Mouse (Mus musculus): ENCODE data around the gene 2510009E07Rik.
"Not testable (repeated sequence)": the region's sequence is repeated elsewhere in the genome, so short reads cannot be mapped to it uniquely, and the experiment has no call there.

2510009E07Rik gene

GRCm38 (mm10) chr16:21676791-21677190, 17.7 kb downstream of the 2510009E07Rik start:
- no peak for DNase-seq (ENCODE audit: low spot score in 2 of 2)

- DNase-seq (ENCODE audit: low spot score in 2 of 2): not testable (repeated sequence)
These were observed 20.8 kb downstream of the 2510009E07Rik start for GRCm38 (mm10) chr16:21673651-21674050.

- not testable (repeated sequence) for DNase-seq (ENCODE audit: low spot score in 2 of 2)
These were observed 21.4 kb downstream of the 2510009E07Rik start for GRCm38 (mm10) chr16:21673046-21673445.

GRCm38 (mm10) chr16:21671878-21672277, 22.6 kb downstream of the 2510009E07Rik start:
- DNase-seq (ENCODE audit: low spot score in 2 of 2): no peak

- no peak for DNase-seq (ENCODE audit: low spot score in 2 of 2)
These were observed 29.0 kb downstream of the 2510009E07Rik start for GRCm38 (mm10) chr16:21665423-21665986.

GRCm38 (mm10) chr16:21664633-21665363, 29.7 kb downstream of the 2510009E07Rik start:
- no peak for DNase-seq (ENCODE audit: low spot score in 2 of 2)

- DNase-seq (ENCODE audit: low spot score in 2 of 2): no peak
These were observed 38.5 kb downstream of the 2510009E07Rik start for GRCm38 (mm10) chr16:21655961-21656360.

- DNase-seq (ENCODE audit: low spot score in 2 of 2): no peak
These were observed 39.2 kb downstream of the 2510009E07Rik start for GRCm38 (mm10) chr16:21655291-21655690.

- DNase-seq (ENCODE audit: low spot score in 2 of 2): no peak
These were observed 40.1 kb downstream of the 2510009E07Rik start for GRCm38 (mm10) chr16:21654384-21654783.

- DNase-seq (ENCODE audit: low spot score in 2 of 2): no peak
These were observed 41.3 kb downstream of the 2510009E07Rik start for GRCm38 (mm10) chr16:21653151-21653550.

- DNase-seq (ENCODE audit: low spot score in 2 of 2): no peak
These were observed 43.3 kb downstream of the 2510009E07Rik start for GRCm38 (mm10) chr16:21651161-21651560.

- DNase-seq (ENCODE audit: low spot score in 2 of 2): no peak
These were observed 44.2 kb downstream of the 2510009E07Rik start for GRCm38 (mm10) chr16:21650289-21650688.

GRCm38 (mm10) chr16:21648800-21649199, 45.7 kb downstream of the 2510009E07Rik start:
- DNase-seq (ENCODE audit: low spot score in 2 of 2): no peak

- no peak for DNase-seq (ENCODE audit: low spot score in 2 of 2)
These were observed 48.0 kb downstream of the 2510009E07Rik start for GRCm38 (mm10) chr16:21646496-21646895.

- no peak for DNase-seq (ENCODE audit: low spot score in 2 of 2)
These were observed 48.5 kb downstream of the 2510009E07Rik start for GRCm38 (mm10) chr16:21645915-21646314.

GRCm38 (mm10) chr16:21644574-21644973, 49.9 kb downstream of the 2510009E07Rik start:
- DNase-seq (ENCODE audit: low spot score in 2 of 2): no peak

- DNase-seq (ENCODE audit: low spot score in 2 of 2): peak in 1 of 2 experiments; percentile 20
These were observed 50.4 kb downstream of the 2510009E07Rik start for GRCm38 (mm10) chr16:21644066-21644561.

GRCm38 (mm10) chr16:21643621-21644041, 50.8 kb downstream of the 2510009E07Rik start:
- no peak for DNase-seq (ENCODE audit: low spot score in 2 of 2)

- no peak for DNase-seq (ENCODE audit: low spot score in 2 of 2)
These were observed 51.6 kb downstream of the 2510009E07Rik start for GRCm38 (mm10) chr16:21642906-21643305.

GRCm38 (mm10) chr16:21641944-21642343, 52.5 kb downstream of the 2510009E07Rik start:
- DNase-seq (ENCODE audit: low spot score in 2 of 2): no peak

GRCm38 (mm10) chr16:21640766-21641499, 53.5 kb downstream of the 2510009E07Rik start:
- DNase-seq (ENCODE audit: low spot score in 2 of 2): no peak

- no peak for DNase-seq (ENCODE audit: low spot score in 2 of 2)
These were observed 57.2 kb downstream of the 2510009E07Rik start for GRCm38 (mm10) chr16:21637201-21637819.

Data from spleen, postnatal 10 days (tissue).